Mouse (Mus musculus) C2C12 (cell line): ENCODE data around the gene Mcpt4.
"Not testable (repeated sequence)": the region's sequence is repeated elsewhere in the genome, so short reads cannot be mapped to it uniquely, and the experiment has no call there.

Experiments
- CTCF ChIP-seq: IDR thresholded peaks from one replicate; pipeline ENCODE4 v1.5.1; 2011; ENCODE audit not compliant: control insufficient read depth, insufficient read depth, insufficient read length
- MYOD1 ChIP-seq: IDR thresholded peaks from one replicate; pipeline ENCODE4 v1.6.1; 2011; ENCODE audit warnings: low read depth; ENCODE audit not compliant: control insufficient read depth, insufficient read length
- MYOG ChIP-seq: IDR thresholded peaks from one replicate; pipeline ENCODE4 v1.6.1; 2011; ENCODE audit not compliant: control insufficient read depth, insufficient read length; ENCODE audit errors: extremely low read depth

- TF ChIP-seq CTCF, MYOD1, MYOG: not testable (repeated sequence)
Measured at GRCm38 (mm10) chr14:56021305-56021704, 40.8 kb downstream of the Mcpt4 start.
